Mouse (Mus musculus): ENCODE measurements around the gene Lrrc31. TPM values are rescaled to one million over a fixed set of nuclear protein-coding genes. Genes with fewer than 3 reads are reported as not detected.
"Not testable (repeated sequence)": the region's sequence is repeated elsewhere in the genome, so short reads cannot be mapped to it uniquely, and the experiment has no call there.

Lrrc31 gene
- not detected for polyA plus RNA-seq (2012; fragmentation: generic; extraction: Trizol)

- H3K36me3 ChIP-seq (ENCODE audit: control insufficient read depth, insufficient read depth); H3K27me3 ChIP-seq (ENCODE audit: control insufficient read depth, insufficient read depth, insufficient read length); H3K4me2 ChIP-seq (ENCODE audit: low read depth); H3ac ChIP-seq (ENCODE audit: control insufficient read depth, insufficient read length); H3K79me2 ChIP-seq (ENCODE audit: control insufficient read depth, insufficient read depth); H3K4me3 ChIP-seq: not testable (repeated sequence)
Observed at GRCm38 (mm10) chr3:30699711-30700505, at the start of gene Lrrc31. Gene Lrrc31 (minus strand): TSS chr3:30699843.

DNA sequence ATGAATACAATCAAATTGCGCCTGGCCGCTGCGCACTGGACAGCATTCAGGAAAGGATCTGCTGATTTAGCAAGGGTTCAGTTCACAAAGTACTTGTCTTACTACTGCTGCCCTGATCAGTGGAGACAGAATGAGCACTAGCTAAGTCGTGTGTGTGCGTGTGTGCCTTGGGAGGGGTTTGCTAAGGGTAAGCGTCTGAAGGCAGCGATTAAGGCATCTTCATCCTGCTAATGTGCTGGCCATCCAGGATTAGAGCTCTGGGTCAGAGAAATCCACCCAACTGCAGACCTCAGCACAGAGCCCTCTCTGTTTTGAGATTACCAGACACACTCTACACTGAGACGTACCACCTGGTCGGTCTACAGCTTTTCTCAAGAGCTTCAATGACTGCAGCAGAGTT, 48.7 kb upstream of the Lrrc31 start:
- Histone ChIP-seq H3K79me2 (ENCODE audit: control insufficient read depth, insufficient read depth) (no peaks in the 10 kb centered on the region), H3ac (ENCODE audit: control insufficient read depth, insufficient read length) (no peak overlapping the region), H3K36me3 (ENCODE audit: control insufficient read depth, insufficient read depth) (no peaks in the 10 kb centered on the region), H3K4me2 (ENCODE audit: low read depth) (no peak overlapping the region), H3K4me3 (no peak overlapping the region), H3K27me3 (ENCODE audit: control insufficient read depth, insufficient read depth, insufficient read length) (peaks cover 3% of the 10 kb centered on the region)
- TF ChIP-seq TCF12 (IDR thresholded peaks at IDR 0.05; ENCODE audit: insufficient read depth, poor library complexity, severe bottlenecking): no peak
- TF ChIP-seq REST (IDR thresholded peaks at IDR 0.05; ENCODE audit: insufficient read depth, insufficient read length): no peak
- no peak for TF ChIP-seq SRF (IDR thresholded peaks at IDR 0.05; ENCODE audit: control insufficient read depth, insufficient read length, low read depth)
- TF ChIP-seq E2F4 (IDR thresholded peaks at IDR 0.05; ENCODE audit: insufficient read depth): no peak
- TF ChIP-seq CEBPB (IDR thresholded peaks at IDR 0.05; ENCODE audit: insufficient read depth, poor library complexity, severe bottlenecking): no peak
- TF ChIP-seq POLR2A (IDR thresholded peaks at IDR 0.05; ENCODE audit: insufficient read length, low read depth): no peak
- no peak for TF ChIP-seq POLR2AphosphoS2 (IDR thresholded peaks at IDR 0.05; ENCODE audit: insufficient read length, low read depth)
- TF ChIP-seq MYOG (IDR thresholded peaks at IDR 0.05; ENCODE audit: control insufficient read depth in 1 of 3, insufficient read depth in 1 of 3, insufficient read length in 2 of 3, low read depth in 2 of 3): no peak
- no peak for TF ChIP-seq MYOD1 (IDR thresholded peaks at IDR 0.05; ENCODE audit: control insufficient read depth in 1 of 3, insufficient read length in 2 of 3, low read depth in 2 of 3)
- no peak for TF ChIP-seq TCF3 (IDR thresholded peaks at IDR 0.05; ENCODE audit: insufficient read length, low read depth)
- TF ChIP-seq MAX (IDR thresholded peaks at IDR 0.05; ENCODE audit: low read depth): no peak
- TF ChIP-seq USF1 (IDR thresholded peaks at IDR 0.05; ENCODE audit: low read depth): no peak

DNA sequence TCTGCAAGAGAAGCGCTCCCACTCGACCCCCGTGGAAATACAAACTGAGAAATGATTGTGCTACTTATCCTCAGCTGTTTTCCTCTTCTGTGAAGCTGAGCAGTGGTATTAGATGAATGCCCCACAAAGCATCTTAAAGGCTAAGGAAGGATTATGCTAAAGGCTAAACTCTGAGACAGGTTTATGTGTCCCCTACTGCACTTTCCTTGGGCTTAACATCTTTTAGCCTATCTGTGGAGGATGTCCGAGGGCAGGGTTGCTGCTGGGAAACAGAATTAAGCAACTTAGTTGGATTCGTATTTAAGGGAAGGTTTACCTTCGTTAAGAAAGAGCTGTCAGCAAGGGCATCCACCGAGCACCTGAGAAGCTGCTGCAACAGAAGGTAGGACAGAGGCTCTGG, 46.4 kb upstream of the Lrrc31 start, which contains the start of gene Samd7:
Gene Samd7 (plus strand): TSS at position 288 of the 400 bp plus-strand sequence.
- Histone ChIP-seq H3ac (ENCODE audit: control insufficient read depth, insufficient read length) (no peak within 1 kb of the TSS), H3K79me2 (ENCODE audit: control insufficient read depth, insufficient read depth) (no peaks in the 10 kb centered on the region), H3K4me3 (no peak within 1 kb of the TSS), H3K36me3 (ENCODE audit: control insufficient read depth, insufficient read depth) (no peaks in the 10 kb centered on the region), H3K4me2 (ENCODE audit: low read depth) (no peak within 1 kb of the TSS), H3K27me3 (ENCODE audit: control insufficient read depth, insufficient read depth, insufficient read length) (peaks cover 3% of the 10 kb centered on the region)
- TF ChIP-seq SRF (IDR thresholded peaks at IDR 0.05; ENCODE audit: control insufficient read depth, insufficient read length, low read depth) (no peak), MAX (IDR thresholded peaks at IDR 0.05; ENCODE audit: low read depth) (no peak), REST (IDR thresholded peaks at IDR 0.05; ENCODE audit: insufficient read depth, insufficient read length) (no peak), TCF12 (IDR thresholded peaks at IDR 0.05; ENCODE audit: insufficient read depth, poor library complexity, severe bottlenecking) (no peak), CEBPB (IDR thresholded peaks at IDR 0.05; ENCODE audit: insufficient read depth, poor library complexity, severe bottlenecking) (no peak), USF1 (IDR thresholded peaks at IDR 0.05; ENCODE audit: low read depth) (no peak), POLR2AphosphoS2 (IDR thresholded peaks at IDR 0.05; ENCODE audit: insufficient read length, low read depth) (no peak), TCF3 (IDR thresholded peaks at IDR 0.05; ENCODE audit: insufficient read length, low read depth) (no peak), E2F4 (IDR thresholded peaks at IDR 0.05; ENCODE audit: insufficient read depth) (no peak), POLR2A (IDR thresholded peaks at IDR 0.05; ENCODE audit: insufficient read length, low read depth) (no peak), MYOD1 (IDR thresholded peaks at IDR 0.05; ENCODE audit: control insufficient read depth in 1 of 3, insufficient read length in 2 of 3, low read depth in 2 of 3) (no peak)

DNA sequence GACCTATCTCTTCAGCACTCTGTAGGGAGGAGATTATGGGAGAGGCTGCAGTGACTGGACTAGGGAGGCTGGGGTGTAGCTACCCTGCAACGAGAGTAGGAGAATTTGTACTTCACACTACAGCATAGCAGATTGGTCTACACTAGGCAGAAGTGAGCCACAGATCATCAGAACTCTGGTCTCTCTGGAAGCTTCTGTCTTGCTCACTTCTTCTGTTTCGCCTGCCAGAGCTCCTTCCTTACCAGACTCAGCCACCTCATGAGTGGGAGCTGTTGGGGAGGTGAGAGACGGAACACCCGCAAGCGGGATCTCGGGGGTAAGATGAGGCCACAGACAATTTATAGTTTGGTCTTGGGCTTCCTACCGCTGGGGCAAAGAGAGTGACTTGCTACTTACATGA, 43.2 kb upstream of the Lrrc31 start:
- H3K4me3 ChIP-seq: no peak overlapping the region
- no peaks in the 10 kb centered on the region for H3K79me2 ChIP-seq (ENCODE audit: control insufficient read depth, insufficient read depth)
- H3K4me2 ChIP-seq (ENCODE audit: low read depth): no peak overlapping the region
- no peaks in the 10 kb centered on the region for H3K36me3 ChIP-seq (ENCODE audit: control insufficient read depth, insufficient read depth)
- TF ChIP-seq MYOD1 (IDR thresholded peaks at IDR 0.05; ENCODE audit: control insufficient read depth in 1 of 3, insufficient read length in 2 of 3, low read depth in 2 of 3): no peak
- no peak for TF ChIP-seq TCF3 (IDR thresholded peaks at IDR 0.05; ENCODE audit: insufficient read length, low read depth)
- TF ChIP-seq REST (IDR thresholded peaks at IDR 0.05; ENCODE audit: insufficient read depth, insufficient read length): no peak
- TF ChIP-seq SRF (IDR thresholded peaks at IDR 0.05; ENCODE audit: control insufficient read depth, insufficient read length, low read depth): no peak
- no peak for TF ChIP-seq USF1 (IDR thresholded peaks at IDR 0.05; ENCODE audit: low read depth)
- H3K27me3 ChIP-seq (ENCODE audit: control insufficient read depth, insufficient read depth, insufficient read length): peaks cover 3% of the 10 kb centered on the region
- no peak overlapping the region for H3ac ChIP-seq (ENCODE audit: control insufficient read depth, insufficient read length)

DNA sequence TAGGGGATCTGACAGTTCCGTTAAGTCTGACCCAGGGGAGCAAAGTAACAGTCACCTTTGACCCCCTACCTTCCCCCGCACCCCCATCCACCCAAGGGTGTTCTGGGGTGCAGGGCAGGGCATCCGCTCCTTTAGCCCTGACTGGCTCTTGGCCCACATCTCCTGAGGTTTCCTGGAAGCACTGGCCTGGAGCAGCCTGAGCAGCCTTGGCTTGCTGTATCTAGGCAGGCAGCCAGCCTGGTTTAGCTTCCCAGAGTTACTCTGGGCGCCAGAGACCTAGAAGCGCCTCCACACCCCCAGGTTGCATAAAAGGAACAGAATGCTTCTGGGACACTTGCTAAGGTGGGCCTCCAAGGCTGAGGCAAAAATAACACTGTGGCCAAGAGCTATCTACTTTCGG, 41.7 kb upstream of the Lrrc31 start:
- Histone ChIP-seq H3K27me3 (ENCODE audit: control insufficient read depth, insufficient read depth, insufficient read length) (peaks cover 3% of the 10 kb centered on the region), H3K4me2 (ENCODE audit: low read depth) (no peak overlapping the region), H3K79me2 (ENCODE audit: control insufficient read depth, insufficient read depth) (no peaks in the 10 kb centered on the region), H3ac (ENCODE audit: control insufficient read depth, insufficient read length) (no peak overlapping the region), H3K4me3 (no peak overlapping the region), H3K36me3 (ENCODE audit: control insufficient read depth, insufficient read depth) (no peaks in the 10 kb centered on the region)
- TF ChIP-seq E2F4 (IDR thresholded peaks at IDR 0.05; ENCODE audit: insufficient read depth) (no peak), MAX (IDR thresholded peaks at IDR 0.05; ENCODE audit: low read depth) (no peak), POLR2A (IDR thresholded peaks at IDR 0.05; ENCODE audit: insufficient read length, low read depth) (no peak), POLR2AphosphoS2 (IDR thresholded peaks at IDR 0.05; ENCODE audit: insufficient read length, low read depth) (no peak), TCF3 (IDR thresholded peaks at IDR 0.05; ENCODE audit: insufficient read length, low read depth) (no peak), REST (IDR thresholded peaks at IDR 0.05; ENCODE audit: insufficient read depth, insufficient read length) (no peak), TCF12 (IDR thresholded peaks at IDR 0.05; ENCODE audit: insufficient read depth, poor library complexity, severe bottlenecking) (no peak), MYOG (IDR thresholded peaks at IDR 0.05; ENCODE audit: control insufficient read depth in 1 of 3, insufficient read depth in 1 of 3, insufficient read length in 2 of 3, low read depth in 2 of 3) (no peak), MYOD1 (IDR thresholded peaks at IDR 0.05; ENCODE audit: control insufficient read depth in 1 of 3, insufficient read length in 2 of 3, low read depth in 2 of 3) (no peak)
